Mouse (Mus musculus) cortical plate, adult 2 months (tissue): Measurements from ENCODE around the gene Hoxc11.

Source experiments
- CTCF ChIP-seq: fragments of 200-500 bp; IDR thresholded peaks from 2 replicates; pipeline ENCODE4 v1.5.1; 2011; ENCODE audit warnings: mild to moderate bottlenecking, control low read depth, low read length; ENCODE audit not compliant: insufficient read depth; ENCODE audit errors: extremely low read depth
- POLR2A ChIP-seq: fragments of 200-500 bp; IDR thresholded peaks from 2 replicates; pipeline ENCODE4 v1.6.1; 2011; ENCODE audit warnings: mild to moderate bottlenecking, low read length, control low read depth; ENCODE audit not compliant: insufficient read depth; ENCODE audit errors: extremely low read depth

GRCm38 (mm10) chr15:102980912-102981311 is 26.7 kb downstream of the Hoxc11 start:
- no peak for TF ChIP-seq CTCF
- TF ChIP-seq POLR2A, result no peak
